Mouse (Mus musculus): ENCODE measurements at regions not wholly inside any gene's neighbourhood (a gene's known extent, or its start where the extent isn't known, plus 50 kb on each side); places are given as distances from the start of the nearest gene placed in this dataset.

DNA sequence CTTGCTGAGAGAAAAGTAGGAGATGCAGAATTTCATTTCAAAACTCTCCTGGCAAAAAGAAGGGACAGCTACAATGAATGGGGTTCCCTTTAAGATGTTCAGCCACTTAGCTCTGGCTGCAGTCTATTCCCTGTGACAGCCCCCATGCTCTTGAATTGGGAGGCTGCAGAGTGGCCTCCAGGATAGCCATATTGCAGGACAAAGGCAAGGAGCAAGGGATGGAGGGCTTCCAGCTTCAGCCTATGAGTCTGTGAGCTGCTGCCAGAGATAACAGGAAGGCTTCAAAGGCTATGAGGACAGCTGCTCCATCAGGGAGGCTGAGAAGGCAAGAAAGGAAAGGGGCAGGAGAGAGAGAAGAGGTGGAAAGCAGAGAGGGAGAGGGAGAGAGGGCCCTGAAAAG, 256.5 kb upstream of the Negr1 start:
- H3K4me3 ChIP-seq: no peak overlapping the region
- no peaks in the 10 kb centered on the region for H3K36me3 ChIP-seq
- H3K27me3 ChIP-seq (ENCODE audit: low read depth, poor library complexity, severe bottlenecking): no peaks in the 10 kb centered on the region
- H3K4me1 ChIP-seq: peaks cover 13% of the 10 kb centered on the region
- H3K9me3 ChIP-seq (replicated peaks): no peaks in the 10 kb centered on the region
- no peak for DNase-seq (ENCODE audit: low spot score)
- H3K27ac ChIP-seq: 0 out of 2 replicates have a peak overlapping the region, but pooled peaks have one; percentile 36

DNA sequence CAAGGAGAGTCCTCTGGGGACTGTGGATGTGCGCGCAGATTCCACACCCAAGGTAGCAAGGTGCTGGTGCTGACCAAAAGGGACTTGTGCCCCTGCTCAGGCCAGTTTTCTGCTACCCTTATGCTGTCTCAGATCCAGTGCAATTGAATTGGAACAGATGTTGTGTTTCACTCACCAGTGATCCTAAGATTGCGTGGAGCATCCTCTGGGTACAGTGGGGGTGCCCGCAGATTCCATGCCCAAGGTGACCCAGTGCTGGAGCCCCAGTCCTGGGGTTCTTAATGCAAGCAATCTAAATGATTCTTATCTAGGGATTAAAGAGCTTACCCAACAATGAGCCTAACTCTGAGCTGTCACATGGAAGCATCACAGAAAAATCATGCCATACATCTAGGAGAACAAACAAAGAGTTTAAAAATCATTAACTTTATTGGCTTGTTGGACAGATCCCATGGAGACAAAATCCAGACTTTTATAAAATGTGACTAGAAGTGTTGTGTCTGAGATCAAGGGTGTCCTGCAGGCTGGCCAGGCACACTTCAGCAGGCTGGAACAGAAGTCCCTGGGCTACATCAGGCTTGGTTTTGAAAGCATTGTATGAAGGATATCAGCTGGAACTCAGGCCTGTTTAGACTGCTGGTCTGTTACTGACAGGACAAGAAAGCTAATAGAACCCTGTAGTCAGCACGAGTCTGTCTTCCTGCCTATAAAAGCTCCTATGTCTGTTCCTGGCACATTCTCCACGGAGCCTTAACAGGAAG, 226.4 kb upstream of the Negr1 start:
- no peaks in the 10 kb centered on the region for H3K4me1 ChIP-seq
- no peak overlapping the region for H3K27ac ChIP-seq
- no peak overlapping the region for H3K4me3 ChIP-seq
- no peak for DNase-seq (ENCODE audit: low spot score)
- no peaks in the 10 kb centered on the region for H3K36me3 ChIP-seq
- no peaks in the 10 kb centered on the region for H3K27me3 ChIP-seq (ENCODE audit: low read depth, poor library complexity, severe bottlenecking)
- H3K9me3 ChIP-seq (replicated peaks): no peaks in the 10 kb centered on the region
- 81% methylated on average over 6 of the region's 6 CpGs for WGBS

DNA sequence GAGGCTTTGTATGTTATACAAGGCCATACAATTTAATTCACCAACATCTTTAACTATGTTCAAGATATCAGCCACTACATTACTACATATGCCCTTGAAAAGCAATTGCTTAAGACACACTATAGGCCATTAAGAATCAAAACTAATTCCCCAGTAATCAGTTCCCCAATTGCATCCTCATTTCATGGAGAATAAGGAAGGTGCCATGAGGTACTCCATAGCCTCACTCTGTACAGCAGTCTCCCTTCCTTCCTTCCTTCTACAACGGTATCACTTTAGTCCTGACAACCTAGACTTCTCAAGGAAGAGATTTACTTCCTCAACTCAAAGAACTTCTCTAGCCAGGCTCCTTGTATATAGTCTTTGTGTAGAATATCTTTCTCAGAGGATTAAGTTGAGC, 220.1 kb upstream of the Negr1 start:
- WGBS: 88% methylated on average over 1 of the region's 1 CpGs
- no peaks in the 10 kb centered on the region for H3K9me3 ChIP-seq (replicated peaks)
- H3K4me1 ChIP-seq: no peaks in the 10 kb centered on the region
- no peaks in the 10 kb centered on the region for H3K36me3 ChIP-seq
- H3K27ac ChIP-seq: no peak overlapping the region
- H3K4me3 ChIP-seq: no peak overlapping the region
- DNase-seq (ENCODE audit: low spot score): no peak
- no peaks in the 10 kb centered on the region for H3K27me3 ChIP-seq (ENCODE audit: low read depth, poor library complexity, severe bottlenecking)

DNA sequence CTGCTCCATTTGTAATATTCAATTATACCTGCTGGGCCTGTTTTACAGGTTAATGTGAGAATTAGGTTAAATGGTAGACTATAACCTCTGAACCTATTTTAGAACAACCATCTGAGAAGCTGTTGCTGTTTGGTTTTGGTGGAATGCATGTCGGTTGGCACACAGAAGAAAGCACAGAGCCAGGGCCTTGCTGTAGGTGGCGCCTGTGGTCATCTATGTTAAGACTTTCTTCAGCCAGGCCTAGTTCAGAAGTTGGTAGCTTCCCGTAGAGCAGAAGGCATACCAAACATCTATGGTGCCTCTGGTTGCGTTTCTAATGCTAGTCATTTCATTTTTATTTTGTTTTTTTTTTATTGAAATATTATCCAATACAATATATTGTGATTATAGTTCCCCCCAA, 209.9 kb upstream of the Negr1 start:
- H3K4me1 ChIP-seq: no peaks in the 10 kb centered on the region
- 55% methylated on average over 4 of the region's 4 CpGs for WGBS
- no peaks in the 10 kb centered on the region for H3K36me3 ChIP-seq

DNA sequence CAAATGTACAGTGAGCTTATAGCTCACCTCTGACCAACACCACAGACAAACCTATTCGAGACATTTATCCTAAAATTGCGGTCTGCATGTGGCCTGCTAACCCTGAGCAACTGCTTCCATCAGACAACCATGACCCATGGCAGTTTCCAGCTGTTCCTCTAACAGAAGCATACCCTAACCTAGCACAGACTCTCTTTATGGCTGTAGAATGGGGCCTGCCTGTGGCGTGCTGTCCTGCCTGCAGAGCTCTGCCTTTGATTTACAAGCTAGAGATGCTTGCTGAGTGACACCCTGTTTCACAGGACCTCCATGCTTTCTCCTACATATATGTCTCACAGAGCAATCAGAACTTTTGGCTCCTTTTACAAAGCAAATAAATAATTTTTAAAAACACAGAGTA, 208.2 kb upstream of the Negr1 start:
- Histone ChIP-seq H3K9me3 (replicated peaks) (no peaks in the 10 kb centered on the region), H3K27ac (no peak overlapping the region), H3K4me1 (no peaks in the 10 kb centered on the region), H3K27me3 (ENCODE audit: low read depth, poor library complexity, severe bottlenecking) (no peaks in the 10 kb centered on the region), H3K36me3 (no peaks in the 10 kb centered on the region), H3K4me3 (no peak overlapping the region)
- WGBS: 62% methylated on average over 3 of the region's 3 CpGs
- DNase-seq (ENCODE audit: low spot score): no peak

More for the DNA sequence above, 209.9 kb upstream of the Negr1 start:
- no peaks in the 10 kb centered on the region for H3K27me3 ChIP-seq (ENCODE audit: low read depth, poor library complexity, severe bottlenecking)
- DNase-seq (ENCODE audit: low spot score): no peak
- H3K27ac ChIP-seq: no peak overlapping the region
- H3K4me3 ChIP-seq: no peak overlapping the region
- no peaks in the 10 kb centered on the region for H3K9me3 ChIP-seq (replicated peaks)

DNA sequence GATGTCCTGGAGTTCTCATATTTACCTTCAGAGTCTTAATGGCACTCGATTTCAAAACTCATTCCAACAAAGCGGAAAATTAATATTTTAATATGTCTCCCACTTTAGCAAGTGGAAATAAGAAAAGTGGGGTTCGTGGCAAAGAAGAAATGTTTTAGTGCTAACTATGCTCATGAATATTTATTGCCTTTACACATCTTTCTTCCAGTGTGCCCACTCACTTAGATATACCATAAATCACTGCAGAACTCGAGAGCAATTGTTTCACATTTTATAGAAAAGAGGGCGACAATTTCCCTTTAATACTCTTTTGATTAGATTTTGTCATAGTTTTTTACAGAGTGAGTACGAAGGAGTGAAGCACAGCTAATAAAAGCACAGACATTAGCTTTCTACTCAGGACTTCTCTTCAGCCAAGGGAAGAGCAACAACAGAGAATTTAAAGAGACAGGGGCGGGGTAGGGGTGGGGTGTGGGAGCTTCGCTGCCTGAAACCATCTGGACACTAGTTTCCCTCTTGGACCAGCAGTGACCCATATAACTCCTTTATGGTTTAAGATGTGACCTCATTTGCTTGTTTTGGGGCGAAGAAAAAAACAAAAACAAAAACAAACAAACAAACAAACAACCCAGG, 207.6 kb upstream of the Negr1 start:
- WGBS: 76% methylated on average over 9 of the region's 9 CpGs
- Histone ChIP-seq H3K4me3 (no peak overlapping the region), H3K36me3 (no peaks in the 10 kb centered on the region), H3K27ac (no peak overlapping the region), H3K9me3 (replicated peaks) (no peaks in the 10 kb centered on the region), H3K4me1 (no peaks in the 10 kb centered on the region), H3K27me3 (ENCODE audit: low read depth, poor library complexity, severe bottlenecking) (no peaks in the 10 kb centered on the region)
- no peak for DNase-seq (ENCODE audit: low spot score)

DNA sequence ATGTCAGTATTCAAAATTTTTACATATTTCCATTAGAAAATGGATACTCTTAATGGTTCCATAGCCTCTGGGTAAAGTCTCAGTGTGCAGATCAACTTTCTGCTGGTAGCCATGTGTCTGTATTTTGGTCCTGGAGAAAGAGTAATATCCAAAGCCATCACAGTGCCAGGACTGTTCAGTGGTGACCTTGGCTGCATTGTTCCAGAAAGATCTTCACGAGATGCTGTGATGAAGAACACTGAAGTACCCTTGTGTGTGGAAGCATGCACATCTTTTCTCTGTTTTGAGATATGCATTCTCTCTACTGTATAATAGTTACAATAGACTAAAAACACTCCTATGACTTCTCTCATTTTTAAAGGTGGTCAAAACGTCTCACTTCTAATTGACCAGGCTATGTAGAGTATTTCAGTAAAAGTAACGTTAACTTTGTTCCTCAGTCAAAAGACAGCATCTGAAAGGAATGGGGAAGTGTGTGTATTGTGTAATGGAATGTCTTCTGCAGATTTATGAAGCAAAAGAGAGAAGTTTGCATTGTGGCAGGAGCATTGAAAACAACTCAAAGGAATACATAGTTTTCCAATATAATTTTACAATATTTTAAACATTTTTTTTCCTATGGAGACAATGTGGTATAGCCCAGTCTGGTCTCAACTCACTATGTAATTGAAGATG, 192.8 kb upstream of the Negr1 start:
- H3K4me3 ChIP-seq: no peak overlapping the region
- H3K36me3 ChIP-seq: no peaks in the 10 kb centered on the region
- DNase-seq (ENCODE audit: low spot score): no peak
- 91% methylated on average over 3 of the region's 3 CpGs for WGBS
- H3K9me3 ChIP-seq (replicated peaks): no peaks in the 10 kb centered on the region
- H3K4me1 ChIP-seq: no peaks in the 10 kb centered on the region
- no peaks in the 10 kb centered on the region for H3K27me3 ChIP-seq (ENCODE audit: low read depth, poor library complexity, severe bottlenecking)
- H3K27ac ChIP-seq: no peak overlapping the region

DNA sequence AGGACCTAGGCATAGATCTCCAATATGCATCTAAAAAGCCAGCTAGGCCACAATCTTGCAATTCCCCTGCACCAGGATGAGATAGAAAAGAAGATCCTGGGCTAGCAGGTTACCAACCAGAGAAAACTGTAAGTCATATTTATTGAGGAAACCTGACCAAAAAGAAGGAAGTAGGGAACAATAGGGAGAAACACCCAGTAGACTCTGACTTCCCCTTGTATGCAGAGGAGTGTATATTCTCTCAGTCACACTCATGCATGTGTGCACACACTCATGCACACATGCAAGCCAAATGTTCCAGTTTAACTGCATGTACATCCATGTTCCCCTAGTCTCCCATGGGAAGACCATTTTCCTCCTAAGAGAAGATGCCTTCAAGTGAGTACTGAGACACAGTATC, 184.9 kb upstream of the Negr1 start:
- no peak for DNase-seq (ENCODE audit: low spot score)
- H3K9me3 ChIP-seq (replicated peaks): no peaks in the 10 kb centered on the region

DNA sequence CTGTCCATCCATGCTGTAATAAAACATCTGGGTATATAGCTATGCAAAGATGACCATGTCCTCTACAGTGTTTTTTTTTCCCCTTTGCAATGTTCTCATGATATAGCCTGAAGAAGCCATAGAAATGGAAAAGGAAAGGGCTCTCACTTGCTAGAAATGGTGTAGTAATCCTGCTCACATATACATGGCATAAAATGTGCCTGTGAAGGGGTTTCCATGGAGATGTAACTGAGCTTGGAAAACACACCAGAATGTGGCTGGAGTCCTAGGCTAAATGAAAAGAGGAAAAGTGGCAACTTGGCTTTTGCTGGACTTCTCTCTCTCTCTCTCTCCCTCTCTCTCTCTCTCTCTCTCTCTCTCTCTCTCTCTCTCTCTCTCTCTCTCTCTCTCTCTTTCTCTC, 178.7 kb upstream of the Negr1 start:
- no peak overlapping the region for H3K27ac ChIP-seq
- H3K4me1 ChIP-seq: no peaks in the 10 kb centered on the region
- no peak for DNase-seq (ENCODE audit: low spot score)
- no peaks in the 10 kb centered on the region for H3K9me3 ChIP-seq (replicated peaks)
- no peaks in the 10 kb centered on the region for H3K36me3 ChIP-seq
- no peak overlapping the region for H3K4me3 ChIP-seq
- no peaks in the 10 kb centered on the region for H3K27me3 ChIP-seq (ENCODE audit: low read depth, poor library complexity, severe bottlenecking)

More for the DNA sequence above, 184.9 kb upstream of the Negr1 start:
- Histone ChIP-seq H3K27me3 (ENCODE audit: low read depth, poor library complexity, severe bottlenecking) (no peaks in the 10 kb centered on the region), H3K4me3 (no peak overlapping the region), H3K36me3 (no peaks in the 10 kb centered on the region), H3K27ac (no peak overlapping the region), H3K4me1 (no peaks in the 10 kb centered on the region)

DNA sequence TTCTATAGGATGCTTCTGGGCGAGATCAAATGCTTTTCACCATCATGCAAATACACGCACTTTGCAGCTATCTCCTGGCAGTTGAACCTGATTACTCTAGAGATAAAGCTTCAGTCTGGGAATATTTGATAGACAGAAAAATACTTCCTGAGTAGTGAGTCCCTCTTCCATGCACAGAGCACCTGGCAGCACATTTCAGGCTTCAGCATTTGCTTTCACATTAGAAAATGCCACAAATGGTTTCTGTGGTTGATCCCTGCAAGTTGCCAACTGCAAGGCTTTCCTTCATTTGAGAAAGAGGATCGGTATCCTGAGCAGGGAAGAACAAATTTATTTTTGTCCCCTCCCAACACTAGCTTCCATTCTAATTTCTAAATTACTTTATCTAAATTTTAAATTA, 155.5 kb upstream of the Negr1 start:
- 87% methylated on average over 3 of the region's 3 CpGs for WGBS
- H3K4me3 ChIP-seq: no peak overlapping the region
- no peak overlapping the region for H3K27ac ChIP-seq
- H3K27me3 ChIP-seq (ENCODE audit: low read depth, poor library complexity, severe bottlenecking): no peaks in the 10 kb centered on the region
- H3K36me3 ChIP-seq: no peaks in the 10 kb centered on the region
- no peaks in the 10 kb centered on the region for H3K4me1 ChIP-seq
- H3K9me3 ChIP-seq (replicated peaks): no peaks in the 10 kb centered on the region
- DNase-seq (ENCODE audit: low spot score): no peak

DNA sequence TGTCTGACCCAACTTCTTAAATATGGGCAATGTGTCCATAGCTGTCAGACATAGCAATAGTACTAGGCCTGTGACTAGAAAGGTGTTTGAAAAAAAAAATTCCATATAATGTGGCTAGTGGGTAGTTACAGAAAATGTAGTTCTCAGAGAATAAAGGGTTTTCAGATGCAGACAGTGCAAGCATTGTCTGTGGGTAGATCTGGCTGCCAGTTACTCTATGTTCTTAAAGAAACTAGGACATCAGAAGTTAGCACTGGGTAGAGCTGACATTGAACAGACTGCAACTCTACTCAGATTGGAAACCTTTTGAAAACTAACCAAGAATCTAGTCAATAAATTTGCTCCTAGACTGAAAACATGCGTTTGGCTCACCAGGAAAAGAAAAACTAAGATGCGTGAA, 154.5 kb upstream of the Negr1 start:
- Histone ChIP-seq H3K36me3 (no peaks in the 10 kb centered on the region), H3K27me3 (ENCODE audit: low read depth, poor library complexity, severe bottlenecking) (no peaks in the 10 kb centered on the region), H3K27ac (no peak overlapping the region), H3K9me3 (replicated peaks) (no peaks in the 10 kb centered on the region), H3K4me3 (no peak overlapping the region), H3K4me1 (no peaks in the 10 kb centered on the region)
- WGBS: 93% methylated on average over 2 of the region's 2 CpGs
- DNase-seq (ENCODE audit: low spot score): no peak

DNA sequence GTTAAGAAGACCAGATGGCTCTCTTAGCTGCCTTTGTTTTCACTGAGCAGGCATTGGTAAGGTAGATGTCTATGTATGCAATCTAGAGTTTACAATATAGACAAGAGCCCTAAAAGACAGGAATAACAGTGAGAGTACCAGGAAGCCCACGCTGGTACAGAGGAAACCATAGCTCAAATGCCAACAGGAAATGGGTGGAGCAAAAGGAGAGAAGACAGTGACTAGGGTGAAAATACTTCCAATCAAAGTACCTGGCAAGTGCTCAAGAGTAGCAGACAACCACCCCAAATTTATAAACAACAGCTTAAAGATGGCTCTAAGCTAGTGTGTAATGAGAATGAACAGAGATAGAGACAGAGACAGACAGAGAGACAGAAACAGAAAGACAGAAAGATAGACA, 151.5 kb upstream of the Negr1 start:
- 68% methylated on average over 1 of the region's 1 CpGs for WGBS
- H3K9me3 ChIP-seq (replicated peaks): no peaks in the 10 kb centered on the region
- H3K4me3 ChIP-seq: no peak overlapping the region
- H3K27me3 ChIP-seq (ENCODE audit: low read depth, poor library complexity, severe bottlenecking): no peaks in the 10 kb centered on the region
- no peaks in the 10 kb centered on the region for H3K4me1 ChIP-seq
- H3K36me3 ChIP-seq: no peaks in the 10 kb centered on the region
- H3K27ac ChIP-seq: no peak overlapping the region
- DNase-seq (ENCODE audit: low spot score): no peak

DNA sequence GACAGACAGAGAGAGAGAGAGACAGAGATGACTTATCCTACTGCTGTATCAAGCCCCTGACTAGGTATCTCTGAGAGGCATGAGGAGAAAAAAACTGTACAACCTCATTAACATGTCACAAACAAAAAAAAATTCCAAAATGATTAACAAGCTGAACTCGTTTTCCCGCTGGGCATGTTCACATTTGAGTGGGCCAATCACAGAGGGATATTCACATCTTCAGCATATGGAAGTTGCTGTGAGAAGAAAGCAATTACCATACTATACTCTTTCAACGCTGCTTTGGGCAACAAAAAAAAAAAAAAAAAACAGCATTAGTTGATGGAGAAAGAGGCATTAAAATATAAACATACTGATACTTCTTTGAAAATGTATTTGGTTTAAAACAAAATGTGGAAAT, 148.8 kb upstream of the Negr1 start:
- DNase-seq (ENCODE audit: low spot score): no peak
- no peaks in the 10 kb centered on the region for H3K27me3 ChIP-seq (ENCODE audit: low read depth, poor library complexity, severe bottlenecking)
- H3K4me1 ChIP-seq: no peaks in the 10 kb centered on the region
- no peaks in the 10 kb centered on the region for H3K36me3 ChIP-seq
- no peak overlapping the region for H3K27ac ChIP-seq
- 85% methylated on average over 3 of the region's 3 CpGs for WGBS
- no peak overlapping the region for H3K4me3 ChIP-seq
- H3K9me3 ChIP-seq (replicated peaks): no peaks in the 10 kb centered on the region

All from limb, embryonic 10.5 days (tissue).